Mouse (Mus musculus): Measurements from ENCODE around the gene Jph2.

The Jph2 gene

DNA sequence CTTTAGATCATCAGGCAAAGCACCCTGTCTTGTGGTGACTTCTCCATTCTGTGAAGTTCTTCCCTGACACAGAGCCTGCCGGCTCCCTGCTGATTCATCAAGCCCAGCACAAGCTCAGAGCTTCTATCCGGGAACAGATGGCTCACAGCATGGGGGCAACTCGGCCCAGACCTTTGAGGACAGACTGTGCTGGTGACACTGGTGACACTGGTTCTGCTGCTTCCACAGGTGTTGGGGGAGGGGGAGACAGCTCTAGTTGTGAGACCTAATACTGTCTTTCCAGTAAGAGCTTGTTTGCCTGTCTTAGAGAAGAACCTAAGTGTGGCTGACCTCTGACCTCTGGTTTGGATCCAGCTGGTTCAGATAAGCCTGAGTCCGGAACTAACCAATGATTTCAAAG, 36.2 kb upstream of the Jph2 start:
- TF ChIP-seq CTCF (conservative IDR thresholded peaks at IDR 0.05; ENCODE audit: low read length): no peak
- no peak for TF ChIP-seq NANOG (IDR thresholded peaks at IDR 0.05; ENCODE audit: borderline replicate concordance, low read length)
- no peak for TF ChIP-seq POU5F1 (IDR thresholded peaks at IDR 0.05; ENCODE audit: borderline replicate concordance, low read length)
- peaks cover 9% of the 10 kb centered on the region for H3K27me3 ChIP-seq (ENCODE audit: insufficient read depth, low read length)
- peaks cover 65% of the 10 kb centered on the region for H3K4me1 ChIP-seq (replicated peaks; ENCODE audit: low read depth, low read length)
- no peaks in the 10 kb centered on the region for H3K9me3 ChIP-seq (ENCODE audit: low read length)
- H3K36me3 ChIP-seq (ENCODE audit: insufficient read depth, low read length): no peaks in the 10 kb centered on the region
- 0 out of 2 replicates have a peak overlapping the region, but pooled peaks have one; percentile 37 for H3K4me3 ChIP-seq (replicated peaks; ENCODE audit: low read length)

DNA sequence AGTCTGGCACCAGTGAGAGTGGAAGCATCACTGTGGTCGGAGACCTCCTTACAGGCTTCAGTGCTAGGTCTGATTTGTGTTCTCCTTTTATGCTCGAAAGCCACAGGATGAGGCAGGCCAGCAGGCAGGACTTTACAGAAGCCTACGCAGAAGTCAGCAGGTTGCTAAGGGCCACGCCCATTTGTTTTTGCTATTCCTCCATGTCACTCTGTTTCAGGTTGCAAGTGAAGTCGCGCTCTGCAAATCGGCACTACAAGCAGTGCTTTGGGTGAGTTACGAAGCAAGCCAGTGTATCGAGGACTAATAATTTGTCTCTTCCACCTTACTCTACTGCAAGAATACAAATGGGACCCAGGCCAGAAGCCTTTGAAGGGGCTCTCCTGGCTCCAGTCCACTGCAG, 33.5 kb upstream of the Jph2 start:
- no peaks in the 10 kb centered on the region; the same call in 1 of the 2 replicates for H3K27me3 ChIP-seq (ENCODE audit: insufficient read depth, low read length)
- no peak for TF ChIP-seq NANOG (IDR thresholded peaks at IDR 0.05; ENCODE audit: borderline replicate concordance, low read length)
- no peak for TF ChIP-seq POU5F1 (IDR thresholded peaks at IDR 0.05; ENCODE audit: borderline replicate concordance, low read length)
- no peak for TF ChIP-seq CTCF (conservative IDR thresholded peaks at IDR 0.05; ENCODE audit: low read length)
- no peaks in the 10 kb centered on the region for H3K9me3 ChIP-seq (ENCODE audit: low read length)
- H3K36me3 ChIP-seq (ENCODE audit: insufficient read depth, low read length): no peaks in the 10 kb centered on the region
- no peak overlapping the region for H3K4me3 ChIP-seq (replicated peaks; ENCODE audit: low read length)
- peaks cover 57% of the 10 kb centered on the region for H3K4me1 ChIP-seq (replicated peaks; ENCODE audit: low read depth, low read length)

DNA sequence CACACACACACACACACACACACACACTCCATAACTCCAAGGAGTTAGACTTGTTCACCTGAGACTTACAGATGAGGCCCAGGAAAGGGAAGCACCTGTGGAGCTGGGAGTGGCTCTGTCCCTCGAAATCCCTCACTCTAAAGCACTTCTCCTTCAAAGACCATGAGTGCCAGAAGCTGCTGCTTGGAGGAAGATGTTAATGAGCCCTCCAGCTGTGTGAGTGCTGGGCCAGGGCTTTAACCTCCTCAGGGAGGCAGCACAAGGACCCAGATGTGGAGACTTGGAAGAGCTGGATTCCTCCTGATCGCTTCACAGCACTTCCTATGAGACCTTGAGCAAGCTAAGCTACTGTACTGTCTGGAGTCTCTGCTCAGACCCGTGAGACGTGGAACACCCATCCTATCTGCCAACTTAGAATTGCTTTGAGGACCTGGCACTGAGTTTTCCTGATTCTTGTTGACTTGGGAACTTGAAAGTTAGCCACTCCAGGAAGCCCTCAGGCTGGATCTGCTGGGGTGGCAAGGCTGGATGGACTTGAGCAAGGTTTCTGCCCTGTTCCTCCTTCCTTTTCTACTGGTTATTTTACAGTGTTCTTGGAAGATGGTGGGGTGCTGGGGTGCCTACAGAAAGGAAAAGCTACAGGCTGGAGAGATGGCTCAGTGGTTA, 30.7 kb upstream of the Jph2 start:
- Histone ChIP-seq H3K4me1 (replicated peaks; ENCODE audit: low read depth, low read length) (peaks cover 58% of the 10 kb centered on the region), H3K4me3 (replicated peaks; ENCODE audit: low read length) (no peak overlapping the region), H3K27me3 (ENCODE audit: insufficient read depth, low read length) (no peaks in the 10 kb centered on the region; the same call in 1 of the 2 replicates), H3K36me3 (ENCODE audit: insufficient read depth, low read length) (peaks cover 15% of the 10 kb centered on the region), H3K9me3 (ENCODE audit: low read length) (no peaks in the 10 kb centered on the region)
- TF ChIP-seq NANOG (IDR thresholded peaks at IDR 0.05; ENCODE audit: borderline replicate concordance, low read length) (no peak), CTCF (conservative IDR thresholded peaks at IDR 0.05; ENCODE audit: low read length) (no peak), POU5F1 (IDR thresholded peaks at IDR 0.05; ENCODE audit: borderline replicate concordance, low read length) (no peak)

- peaks cover 37% of the 10 kb centered on the region for H3K36me3 ChIP-seq (ENCODE audit: insufficient read depth, low read length)
- H3K4me1 ChIP-seq (replicated peaks; ENCODE audit: low read depth, low read length): peaks cover 51% of the 10 kb centered on the region
- no peak for TF ChIP-seq NANOG (IDR thresholded peaks at IDR 0.05; ENCODE audit: borderline replicate concordance, low read length)
- TF ChIP-seq POU5F1 (IDR thresholded peaks at IDR 0.05; ENCODE audit: borderline replicate concordance, low read length): no peak
- no peak for TF ChIP-seq CTCF (conservative IDR thresholded peaks at IDR 0.05; ENCODE audit: low read length)
- no peaks in the 10 kb centered on the region for H3K9me3 ChIP-seq (ENCODE audit: low read length)
- no peak within 1 kb of the TSS for H3K4me3 ChIP-seq (replicated peaks; ENCODE audit: low read length)
- H3K27me3 ChIP-seq (ENCODE audit: insufficient read depth, low read length): no peaks in the 10 kb centered on the region
These were observed 26.8 kb upstream of the Jph2 start, which contains the start of gene Oser1 for GRCm38 (mm10) chr2:163424597-163424996. TSS of gene Oser1 (minus strand) at chr2:163424697.

DNA sequence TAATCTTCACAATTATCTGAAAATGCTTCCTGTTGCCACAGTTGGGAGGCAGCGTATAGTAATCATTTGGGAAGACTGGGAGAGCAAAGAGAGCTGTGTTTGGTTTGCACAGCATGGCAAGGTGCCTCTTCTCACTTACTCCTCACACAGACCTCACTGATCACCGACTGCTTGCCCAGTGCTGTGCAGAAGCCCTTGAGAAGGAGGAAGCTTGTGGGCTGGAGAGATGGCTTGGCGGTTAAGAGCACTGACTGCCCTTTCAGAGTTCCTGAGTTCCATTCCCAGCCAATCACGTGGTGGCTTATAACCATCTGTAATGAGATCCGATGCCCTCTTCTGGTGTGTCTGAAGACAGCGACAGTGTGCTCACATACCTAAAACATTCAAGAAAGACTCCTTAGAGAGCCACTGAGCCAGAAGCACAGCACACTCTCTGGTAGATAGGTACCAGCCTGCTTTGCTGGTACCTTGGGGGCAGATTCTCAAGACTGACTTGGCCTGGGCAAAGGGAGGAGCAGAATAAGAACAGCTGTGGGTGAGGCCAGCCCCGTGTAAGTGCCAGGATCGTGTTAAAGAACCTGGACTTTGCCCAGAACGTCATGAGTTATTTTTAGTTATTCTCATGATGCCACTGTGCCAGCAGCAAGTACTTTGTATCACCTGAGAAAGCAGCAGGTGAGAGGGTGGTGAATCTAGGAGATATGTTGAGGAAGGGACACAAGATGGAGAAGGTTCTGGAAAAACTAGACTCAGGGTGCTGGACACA, 25.3 kb upstream of the Jph2 start:
- no peaks in the 10 kb centered on the region for H3K27me3 ChIP-seq (ENCODE audit: insufficient read depth, low read length)
- TF ChIP-seq CTCF (conservative IDR thresholded peaks at IDR 0.05; ENCODE audit: low read length) (no peak), POU5F1 (IDR thresholded peaks at IDR 0.05; ENCODE audit: borderline replicate concordance, low read length) (no peak), NANOG (IDR thresholded peaks at IDR 0.05; ENCODE audit: borderline replicate concordance, low read length) (no peak)

GRCm38 (mm10) chr2:163420366-163420886, 22.6 kb upstream of the Jph2 start:
- Histone ChIP-seq H3K9me3 (ENCODE audit: low read length) (no peaks in the 10 kb centered on the region), H3K27me3 (ENCODE audit: insufficient read depth, low read length) (no peaks in the 10 kb centered on the region), H3K36me3 (ENCODE audit: insufficient read depth, low read length) (peaks cover 43% of the 10 kb centered on the region), H3K4me3 (replicated peaks; ENCODE audit: low read length) (peak overlapping the region; percentile 97), H3K4me1 (replicated peaks; ENCODE audit: low read depth, low read length) (peaks cover 65% of the 10 kb centered on the region)
- TF ChIP-seq CTCF (conservative IDR thresholded peaks at IDR 0.05; ENCODE audit: low read length) (no peak), POU5F1 (IDR thresholded peaks at IDR 0.05; ENCODE audit: borderline replicate concordance, low read length) (no peak), NANOG (IDR thresholded peaks at IDR 0.05; ENCODE audit: borderline replicate concordance, low read length) (no peak)

More for the DNA sequence above, 25.3 kb upstream of the Jph2 start:
- Histone ChIP-seq H3K4me3 (replicated peaks; ENCODE audit: low read length) (no peak overlapping the region), H3K9me3 (ENCODE audit: low read length) (no peaks in the 10 kb centered on the region), H3K36me3 (ENCODE audit: insufficient read depth, low read length) (peaks cover 37% of the 10 kb centered on the region), H3K4me1 (replicated peaks; ENCODE audit: low read depth, low read length) (peaks cover 47% of the 10 kb centered on the region)

GRCm38 (mm10) chr2:163419346-163420045, 21.7 kb upstream of the Jph2 start:
- Histone ChIP-seq H3K9me3 (ENCODE audit: low read length) (no peaks in the 10 kb centered on the region), H3K27me3 (ENCODE audit: insufficient read depth, low read length) (no peaks in the 10 kb centered on the region), H3K36me3 (ENCODE audit: insufficient read depth, low read length) (peaks cover 47% of the 10 kb centered on the region), H3K4me3 (replicated peaks; ENCODE audit: low read length) (peak overlapping the region; percentile 97), H3K4me1 (replicated peaks; ENCODE audit: low read depth, low read length) (peaks cover 64% of the 10 kb centered on the region)
- no peak for TF ChIP-seq CTCF (conservative IDR thresholded peaks at IDR 0.05; ENCODE audit: low read length)
- TF ChIP-seq POU5F1 (IDR thresholded peaks at IDR 0.05; ENCODE audit: borderline replicate concordance, low read length): no peak
- no peak for TF ChIP-seq NANOG (IDR thresholded peaks at IDR 0.05; ENCODE audit: borderline replicate concordance, low read length)

- H3K36me3 ChIP-seq (ENCODE audit: insufficient read depth, low read length): peaks cover 47% of the 10 kb centered on the region
- TF ChIP-seq POU5F1 (IDR thresholded peaks at IDR 0.05; ENCODE audit: borderline replicate concordance, low read length): no peak
- TF ChIP-seq NANOG (IDR thresholded peaks at IDR 0.05; ENCODE audit: borderline replicate concordance, low read length): no peak
- TF ChIP-seq CTCF (conservative IDR thresholded peaks at IDR 0.05; ENCODE audit: low read length): no peak
These were observed 21.1 kb upstream of the Jph2 start for GRCm38 (mm10) chr2:163418841-163419345.

More at GRCm38 (mm10) chr2:163418841-163419345, 21.1 kb upstream of the Jph2 start:
- H3K27me3 ChIP-seq (ENCODE audit: insufficient read depth, low read length): no peaks in the 10 kb centered on the region
- H3K4me1 ChIP-seq (replicated peaks; ENCODE audit: low read depth, low read length): peaks cover 58% of the 10 kb centered on the region
- H3K9me3 ChIP-seq (ENCODE audit: low read length): no peaks in the 10 kb centered on the region
- H3K4me3 ChIP-seq (replicated peaks; ENCODE audit: low read length): peak overlapping the region; percentile 97
